Mouse (Mus musculus) bone marrow macrophage, adult 2 months (primary cell): ENCODE data around the gene Tubb1. TPM values are rescaled to one million over a fixed set of nuclear protein-coding genes. Genes with fewer than 3 reads are reported as not detected.

Experiments
- H3K27ac ChIP-seq: 2 replicates; pipeline ENCODE4 v1.5.1; 2012; ENCODE audit warnings: low read depth, low read length; ENCODE audit not compliant: insufficient read depth
- H3K4me1 ChIP-seq: 2 replicates; pipeline ENCODE4 v1.6.1; 2012; ENCODE audit warnings: low read length; ENCODE audit not compliant: control insufficient read depth, insufficient read depth
- H3K4me3 ChIP-seq: 2 replicates; pipeline ENCODE4 v1.5.1; 2012; ENCODE audit warnings: mild to moderate bottlenecking, low read length, moderate library complexity; ENCODE audit not compliant: insufficient read depth
- CTCF ChIP-seq: IDR thresholded peaks from 2 replicates; pipeline ENCODE4 v1.5.1; 2012; ENCODE audit warnings: low read depth, mild to moderate bottlenecking, low read length, moderate library complexity
- POLR2A ChIP-seq: IDR thresholded peaks from 2 replicates; pipeline ENCODE4 v1.6.1; 2012; ENCODE audit warnings: mild to moderate bottlenecking, low read depth, low read length, borderline replicate concordance
- polyA plus RNA-seq: library from polyadenylated mRNA; stranded (reverse); fragments of >200 nt; gene quantifications from 2 replicates; pipeline ENCODE4 v1.2.4, GENCODE M21; 2012; ENCODE audit not compliant: missing spikeins, insufficient read depth, insufficient read length

Gene Tubb1
- polyA plus RNA-seq, 1 experiment: not detected

DNA sequence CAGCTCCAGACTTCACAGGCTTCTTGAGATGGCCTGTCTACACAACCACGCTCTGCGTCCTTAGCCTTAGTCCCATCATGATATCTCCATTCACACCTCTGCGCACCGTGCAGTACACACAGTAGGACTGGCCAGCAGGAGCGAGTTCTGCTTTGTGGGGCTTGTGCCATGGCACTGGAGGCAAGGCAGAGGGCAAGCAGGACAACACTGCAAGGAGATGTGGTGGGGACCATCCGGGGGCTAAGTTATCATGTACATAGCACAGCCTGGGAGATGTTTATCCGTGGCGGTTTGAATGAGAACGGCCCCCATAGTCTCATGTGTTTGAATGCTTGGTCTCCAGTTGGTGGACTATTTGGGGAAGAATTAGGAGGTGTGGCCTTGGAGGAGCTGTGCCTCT is 15.6 kb upstream of the Tubb1 start:
- no peak for TF ChIP-seq CTCF
- no peak for TF ChIP-seq POLR2A
- H3K4me1 ChIP-seq: peaks cover 35% of the 10 kb centered on the region
- H3K27ac ChIP-seq: peak overlapping the region; percentile 2
- H3K4me3 ChIP-seq: peak overlapping the region; percentile 12; the same call in 1 of the 2 replicates

DNA sequence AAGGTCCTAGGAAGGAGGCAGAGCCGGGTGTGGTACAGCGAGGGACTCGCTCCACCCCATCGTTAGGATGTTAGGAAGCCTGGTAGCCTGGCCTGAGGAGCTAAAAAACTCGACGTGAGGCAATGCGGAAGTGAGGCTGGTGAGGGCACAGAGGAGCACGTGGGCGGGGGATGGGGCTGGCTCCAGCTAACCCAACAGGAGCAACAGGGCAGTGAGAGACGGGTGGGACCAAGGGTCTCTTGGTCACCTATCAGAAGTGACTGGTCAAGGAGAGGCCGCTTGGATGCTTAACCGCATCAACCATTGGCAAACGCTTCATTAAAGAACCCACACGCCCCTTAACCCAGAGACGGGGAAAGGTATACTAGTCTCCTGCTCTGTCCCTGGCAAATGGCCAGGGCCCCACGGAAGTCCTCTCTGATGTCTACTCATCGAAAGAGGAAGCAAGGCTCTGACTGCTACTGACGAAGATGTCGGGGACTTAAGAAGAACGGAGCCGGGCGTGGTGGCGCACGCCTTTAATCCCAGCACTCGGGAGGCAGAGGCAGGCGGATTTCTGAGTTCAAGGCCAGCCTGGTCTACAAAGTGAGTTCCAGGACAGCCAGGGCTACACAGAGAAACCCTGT is 14.3 kb upstream of the Tubb1 start:
- Histone ChIP-seq H3K4me1 (peaks cover 44% of the 10 kb centered on the region), H3K27ac (peak overlapping the region; percentile 92), H3K4me3 (peak overlapping the region; percentile 67)

DNA sequence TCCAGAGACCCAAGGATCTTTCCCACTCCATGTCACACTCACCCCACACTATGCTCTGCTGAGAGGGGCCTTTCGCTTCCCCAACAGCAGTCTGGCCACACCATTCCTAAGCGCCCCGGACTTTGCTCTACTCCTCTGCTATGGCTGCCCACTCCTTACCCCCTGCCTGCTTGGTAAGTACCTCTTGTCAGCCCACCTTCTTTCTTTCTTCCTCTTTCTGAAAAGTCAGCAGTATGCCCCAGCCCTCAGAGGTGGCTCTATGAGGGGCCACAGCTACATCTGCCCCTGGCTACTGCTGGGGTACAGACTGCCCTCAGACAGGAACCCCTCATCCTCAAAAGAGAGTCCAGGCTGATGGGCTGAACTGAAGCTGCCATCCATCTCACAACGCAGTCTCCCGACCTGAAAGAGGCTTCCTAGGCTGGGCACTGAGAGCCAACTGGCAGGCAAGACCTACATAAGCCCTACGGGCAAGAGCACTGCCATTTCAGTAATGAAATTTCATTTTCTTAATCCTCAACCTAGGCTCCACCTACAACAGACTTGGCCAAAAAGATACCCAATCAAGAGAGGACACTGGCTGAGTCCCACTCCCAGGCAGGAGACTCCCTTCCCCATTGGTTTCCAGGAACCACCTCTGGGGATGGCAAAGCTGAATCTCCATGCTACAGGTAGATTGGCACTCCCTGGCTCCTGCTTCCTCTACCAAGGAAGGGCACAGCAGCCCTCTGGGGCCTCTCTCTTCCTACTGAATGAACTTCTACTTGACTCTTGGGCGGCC is 13.4 kb upstream of the Tubb1 start:
- peak overlapping the region; percentile 92 for H3K27ac ChIP-seq
- peak overlapping the region; percentile 67 for H3K4me3 ChIP-seq
- peaks cover 52% of the 10 kb centered on the region for H3K4me1 ChIP-seq
- TF ChIP-seq CTCF (no peak), POLR2A (no peak)

More for the DNA sequence above, 14.3 kb upstream of the Tubb1 start:
- TF ChIP-seq POLR2A: no peak
- TF ChIP-seq CTCF: no peak

DNA sequence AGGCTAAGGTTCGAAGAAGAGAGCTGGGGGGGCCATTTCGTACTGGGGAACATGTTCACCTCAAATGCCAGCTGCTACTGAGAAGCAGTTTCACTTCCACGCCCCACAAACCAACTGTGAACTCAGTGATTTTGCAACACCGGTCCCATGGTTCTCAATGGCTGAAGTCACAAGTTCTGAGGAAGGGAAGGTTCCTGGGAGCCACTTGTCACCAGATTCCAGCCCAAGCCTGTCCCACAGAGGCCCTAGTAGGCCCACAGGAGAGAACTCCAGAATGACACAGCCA is 12.9 kb upstream of the Tubb1 start:
- Histone ChIP-seq H3K4me1 (peaks cover 49% of the 10 kb centered on the region), H3K4me3 (peak overlapping the region; percentile 67), H3K27ac (peak overlapping the region; percentile 92)
- TF ChIP-seq POLR2A (no peak; the same call in 1 of the 2 replicates), CTCF (no peak)

DNA sequence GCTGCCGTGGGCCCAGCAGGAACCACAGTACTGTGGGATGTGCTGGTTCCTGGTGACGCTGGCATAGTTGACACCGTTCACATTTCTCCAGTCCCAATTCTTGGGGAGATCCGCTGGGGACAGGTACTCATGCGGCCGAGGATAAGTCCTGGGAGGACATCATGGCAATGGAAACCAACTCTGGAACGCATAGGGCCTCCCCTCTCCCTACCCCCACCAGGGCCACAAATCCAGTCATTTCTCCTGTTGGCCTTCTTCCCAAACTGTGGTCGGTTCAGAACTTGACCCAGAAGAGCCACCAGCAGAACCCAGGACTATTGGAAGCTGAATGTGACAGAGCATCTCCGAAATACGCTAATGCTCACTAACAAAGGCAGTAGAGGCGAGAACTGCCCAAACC is 12.3 kb upstream of the Tubb1 start:
- H3K4me1 ChIP-seq: peaks cover 48% of the 10 kb centered on the region
- peak overlapping the region; percentile 67 for H3K4me3 ChIP-seq
- no peak for TF ChIP-seq CTCF
- peak overlapping the region; percentile 92 for H3K27ac ChIP-seq

DNA sequence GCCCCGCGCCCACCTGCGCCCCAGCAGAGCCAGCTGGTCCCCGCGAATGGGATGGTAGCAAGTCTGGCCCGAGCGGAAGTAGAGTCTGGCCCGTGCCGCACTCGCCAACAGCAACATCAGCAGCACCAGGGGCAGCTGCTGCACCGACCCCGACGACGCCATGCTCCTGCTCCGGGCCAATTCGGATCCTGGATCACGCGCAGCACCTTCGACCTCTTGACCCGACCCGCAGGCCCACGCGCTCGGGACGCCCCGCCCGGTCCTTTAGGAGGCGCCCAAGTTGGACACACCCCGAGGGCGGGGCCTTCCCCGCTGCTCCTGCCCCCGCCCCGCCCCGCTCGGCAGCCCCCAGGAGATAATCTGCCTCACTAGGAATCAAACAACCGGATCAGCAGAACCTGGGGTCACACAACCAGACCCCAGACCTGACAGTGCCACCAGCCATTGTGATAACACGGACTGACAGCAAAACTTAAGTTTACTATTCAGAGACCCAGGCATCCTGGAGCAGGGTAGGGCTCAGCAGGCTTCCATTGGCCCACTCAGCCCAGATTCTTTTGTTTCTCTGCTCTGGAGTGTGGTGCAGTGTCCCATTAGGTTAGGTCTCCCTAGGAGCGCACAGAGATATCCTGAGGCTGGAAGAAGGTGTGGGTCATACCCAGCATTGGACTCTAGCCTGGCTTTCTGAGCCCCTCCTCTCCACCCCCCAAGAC is 11.6 kb upstream of the Tubb1 start, which contains the start of gene Ctsz:
Gene Ctsz (minus strand): TSS at position 303 of the 713 bp plus-strand sequence.
- Histone ChIP-seq H3K4me3 (peak within 1 kb of the TSS; percentile 67), H3K4me1 (peaks cover 46% of the 10 kb centered on the region), H3K27ac (peak within 1 kb of the TSS; percentile 97)
- no peak; the same call in 1 of the 2 replicates for TF ChIP-seq POLR2A
- no peak for TF ChIP-seq CTCF

DNA sequence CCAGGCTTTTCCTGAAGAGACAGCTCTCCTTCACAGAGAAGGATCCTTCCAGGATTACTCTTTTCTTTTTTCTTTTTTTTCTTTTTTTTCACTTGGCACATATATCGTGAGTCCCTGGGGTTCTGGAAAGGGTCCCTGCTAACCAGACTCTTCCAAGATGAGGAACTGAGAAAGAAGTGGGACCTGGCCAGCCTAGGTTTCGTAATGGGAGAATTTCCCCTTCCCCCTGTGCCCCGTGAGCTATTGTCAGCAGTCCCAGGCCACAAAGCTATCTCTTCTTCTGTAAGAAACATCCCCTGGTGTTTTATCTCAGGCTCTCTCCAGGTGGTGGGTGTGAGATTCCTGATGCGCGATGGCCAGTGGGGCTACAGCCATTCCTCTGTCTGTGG is 11.1 kb upstream of the Tubb1 start:
- Histone ChIP-seq H3K27ac (peak overlapping the region; percentile 97), H3K4me1 (peaks cover 43% of the 10 kb centered on the region), H3K4me3 (peak overlapping the region; percentile 67)
- TF ChIP-seq POLR2A (no peak), CTCF (no peak)

DNA sequence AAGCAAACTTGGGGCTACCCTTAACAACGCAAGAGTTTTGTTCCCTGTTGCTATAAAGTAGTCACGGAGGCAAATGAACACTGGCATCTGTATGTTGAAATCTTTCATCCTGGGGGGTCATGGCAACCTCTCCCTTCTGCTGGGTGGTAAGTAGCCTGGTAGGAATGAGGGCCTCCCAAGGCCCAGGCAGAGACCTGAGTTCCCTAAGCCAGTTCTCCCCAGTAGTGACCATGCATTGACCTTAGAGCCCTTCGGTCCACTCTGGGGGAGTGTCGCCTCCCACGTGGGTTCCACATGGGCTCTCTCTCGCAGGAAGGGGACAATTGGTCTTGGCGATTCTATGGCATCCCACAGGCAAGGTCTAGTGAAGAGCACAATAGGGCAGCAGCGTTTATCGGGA is 10.5 kb upstream of the Tubb1 start:
- Histone ChIP-seq H3K4me1 (peaks cover 38% of the 10 kb centered on the region), H3K27ac (peak overlapping the region; percentile 97), H3K4me3 (peak overlapping the region; percentile 18)
- no peak for TF ChIP-seq POLR2A
- TF ChIP-seq CTCF: no peak

DNA sequence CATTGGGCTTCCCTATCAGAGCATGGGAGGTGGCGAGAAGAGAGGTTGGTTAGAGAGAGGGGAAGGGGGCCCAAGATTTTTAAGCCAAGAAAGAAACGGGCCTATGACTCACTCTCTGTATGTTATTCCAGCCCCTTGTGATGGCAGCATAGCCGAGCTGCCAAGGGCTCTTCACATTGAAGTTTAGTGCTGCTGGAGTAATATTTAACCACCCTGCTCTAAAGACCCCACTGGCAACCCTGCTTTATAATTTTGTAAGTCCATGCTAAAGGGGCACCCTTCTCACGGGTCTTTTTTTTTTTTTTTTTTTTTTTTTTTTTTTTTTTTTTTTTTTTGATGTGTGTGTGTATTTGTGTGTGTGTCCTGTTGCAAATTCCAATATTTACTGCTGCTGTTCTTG is 8.6 kb upstream of the Tubb1 start:
- TF ChIP-seq POLR2A (no peak), CTCF (no peak)
- Histone ChIP-seq H3K4me1 (peaks cover 30% of the 10 kb centered on the region), H3K4me3 (no peak overlapping the region), H3K27ac (no peak overlapping the region)

DNA sequence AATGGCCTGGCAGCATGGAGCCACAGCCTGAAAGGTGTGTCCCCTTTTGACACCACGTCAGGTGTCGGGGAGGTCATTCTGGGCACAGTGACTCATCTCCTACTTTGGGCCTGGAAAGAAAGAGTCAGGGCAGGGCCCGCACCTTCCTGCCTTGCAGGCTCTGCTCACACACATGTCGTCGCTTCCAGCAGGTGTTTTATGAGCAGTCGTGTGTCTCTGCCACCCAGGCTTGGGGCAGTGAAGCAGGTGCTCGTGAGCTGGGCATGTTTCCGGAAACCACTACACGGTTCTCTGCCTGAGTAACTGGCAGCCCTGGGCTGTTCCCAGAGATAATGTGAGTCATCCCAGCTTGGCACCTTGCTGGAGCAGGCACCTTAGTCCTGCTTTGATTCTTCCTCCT is 8.0 kb upstream of the Tubb1 start:
- no peak overlapping the region for H3K4me3 ChIP-seq
- peaks cover 30% of the 10 kb centered on the region for H3K4me1 ChIP-seq
- no peak overlapping the region for H3K27ac ChIP-seq
- TF ChIP-seq CTCF: no peak
